Mouse (Mus musculus) heart, embryonic 16.5 days (tissue): ENCODE measurements at regions not wholly inside any gene's neighbourhood (a gene's known extent, or its start where the extent isn't known, plus 50 kb on each side); places are given as distances from the start of the nearest gene placed in this dataset.

Source experiments
- ATAC-seq: fragments of 200-750 bp; cut with Nextera tagmentation; replicated peaks from 2 replicates; pipeline ENCODE4 v1.8.0; 2017; ENCODE audit warnings: moderate number of reproducible peaks; ENCODE audit not compliant: insufficient read depth, low FRiP score; ENCODE audit errors: extremely low read depth
- H3K27ac ChIP-seq: fragments of 300-500 bp; sonication (generic); 2 replicates; pipeline ENCODE4 v1.5.1; 2014; ENCODE audit warnings: mild to moderate bottlenecking, low read length, control low read depth, moderate library complexity
- H3K27me3 ChIP-seq: fragments of 300-500 bp; sonication (generic); 2 replicates; pipeline ENCODE4 v1.6.1; 2014; ENCODE audit warnings: low read length, mixed read lengths; ENCODE audit not compliant: control insufficient read depth, insufficient read depth
- H3K36me3 ChIP-seq: fragments of 300-500 bp; sonication (generic); 2 replicates; pipeline ENCODE4 v1.6.1; 2014; ENCODE audit not compliant: control insufficient read depth, insufficient read depth
- H3K4me1 ChIP-seq: fragments of 300-500 bp; sonication (generic); 2 replicates; pipeline ENCODE4 v1.6.1; 2014; ENCODE audit warnings: low read length, mixed read lengths; ENCODE audit not compliant: control insufficient read depth, insufficient read depth
- H3K4me2 ChIP-seq: fragments of 300-500 bp; sonication (generic); 2 replicates; pipeline ENCODE4 v1.6.1; 2014; ENCODE audit warnings: low read depth, mild to moderate bottlenecking, control low read depth, low read length
- H3K4me3 ChIP-seq: fragments of 300-500 bp; sonication (generic); 2 replicates; pipeline ENCODE4 v1.5.1; 2014; ENCODE audit warnings: mild to moderate bottlenecking, control low read depth, low read length
- H3K9ac ChIP-seq: fragments of 300-500 bp; sonication (generic); 2 replicates; pipeline ENCODE4 v1.6.1; 2014; ENCODE audit warnings: low read length, control low read depth
- H3K9me3 ChIP-seq: fragments of 300-500 bp; sonication (generic); replicated peaks from 2 replicates; pipeline ENCODE4 v1.6.1; 2016; ENCODE audit warnings: low read length; ENCODE audit not compliant: control insufficient read depth
- WGBS: fragments of 180-500 bp; shearing (Covaris S2); extraction: QIAGEN DNeasy Blood & Tissue Kit; methylation state at CpG from one replicate; pipeline ENCODE4 v1.1.7; 2014; 5-methylcytosine and 5-hydroxymethylcytosine counted together

- ATAC-seq, result no peak
- H3K27ac ChIP-seq, result no peak overlapping the region
Measured at GRCm38 (mm10) chr16:90635216-90635615, 92.0 kb downstream of the Mis18a start.

GRCm38 (mm10) chr16:90629976-90630375 lies 97.2 kb downstream of the Mis18a start:
- WGBS, result 28% methylated on average over 6 of the region's 6 CpGs
- Histone ChIP-seq H3K4me1 (peaks cover 20% of the 10 kb centered on the region), H3K27me3 (no peaks in the 10 kb centered on the region), H3K4me3 (no peak overlapping the region), H3K27ac (peak overlapping the region; percentile 95), H3K9ac (no peak overlapping the region), H3K4me2 (no peak overlapping the region), H3K9me3 (no peaks in the 10 kb centered on the region), H3K36me3 (no peaks in the 10 kb centered on the region)
- no peak for ATAC-seq

More at GRCm38 (mm10) chr16:90635216-90635615, 92.0 kb downstream of the Mis18a start:
- H3K4me3 ChIP-seq, result no peak overlapping the region
- H3K9ac ChIP-seq, result no peak overlapping the region
- no peaks in the 10 kb centered on the region for H3K4me1 ChIP-seq
- WGBS, result 46% methylated on average over 12 of the region's 12 CpGs
- no peaks in the 10 kb centered on the region for H3K9me3 ChIP-seq
- H3K36me3 ChIP-seq, result no peaks in the 10 kb centered on the region
- no peaks in the 10 kb centered on the region for H3K27me3 ChIP-seq
- H3K4me2 ChIP-seq, result no peak overlapping the region

GRCm38 (mm10) chr16:90629121-90629930 lies 97.9 kb downstream of the Mis18a start:
- Histone ChIP-seq H3K4me2 (peak overlapping the region; percentile 39), H3K27me3 (no peaks in the 10 kb centered on the region), H3K4me3 (0 out of 2 replicates have a peak overlapping the region, but pooled peaks have one; percentile 14), H3K4me1 (peaks cover 25% of the 10 kb centered on the region), H3K36me3 (no peaks in the 10 kb centered on the region), H3K9me3 (no peaks in the 10 kb centered on the region), H3K9ac (peak overlapping the region; percentile 43), H3K27ac (peak overlapping the region; percentile 95)
- peak; percentile 77 for ATAC-seq
- WGBS, result 15% methylated on average over 19 of the region's 19 CpGs

- no peak for ATAC-seq
- Histone ChIP-seq H3K9ac (peak overlapping the region; percentile 57), H3K4me2 (peak overlapping the region; percentile 39)
Measured at GRCm38 (mm10) chr16:90628605-90629120, 98.5 kb downstream of the Mis18a start.

GRCm38 (mm10) chr16:90626035-90626670 lies 101.1 kb downstream of the Mis18a start:
- Histone ChIP-seq H3K27ac (peak overlapping the region; percentile 77), H3K4me2 (no peak overlapping the region)

More at GRCm38 (mm10) chr16:90628605-90629120, 98.5 kb downstream of the Mis18a start:
- H3K9me3 ChIP-seq, result no peaks in the 10 kb centered on the region
- H3K4me1 ChIP-seq, result peaks cover 32% of the 10 kb centered on the region
- WGBS, result 29% methylated on average over 13 of the region's 13 CpGs
- no peaks in the 10 kb centered on the region for H3K27me3 ChIP-seq
- no peaks in the 10 kb centered on the region for H3K36me3 ChIP-seq
- peak overlapping the region; percentile 95 for H3K27ac ChIP-seq
- H3K4me3 ChIP-seq, result no peak overlapping the region

GRCm38 (mm10) chr16:90625301-90626034 lies 101.7 kb downstream of the Mis18a start:
- ATAC-seq, result no peak; the same call in 1 of the 2 replicates
- H3K9me3 ChIP-seq, result no peaks in the 10 kb centered on the region
- no peaks in the 10 kb centered on the region for H3K27me3 ChIP-seq
- H3K4me2 ChIP-seq, result no peak overlapping the region
- H3K4me3 ChIP-seq, result no peak overlapping the region
- H3K9ac ChIP-seq, result no peak overlapping the region
- H3K4me1 ChIP-seq, result peaks cover 38% of the 10 kb centered on the region
- WGBS, result 55% methylated on average over 16 of the region's 16 CpGs
- H3K27ac ChIP-seq, result peak overlapping the region; percentile 77
- no peaks in the 10 kb centered on the region for H3K36me3 ChIP-seq

More at GRCm38 (mm10) chr16:90626035-90626670, 101.1 kb downstream of the Mis18a start:
- 55% methylated on average over 9 of the region's 9 CpGs for WGBS
- Histone ChIP-seq H3K4me3 (no peak overlapping the region), H3K9ac (no peak overlapping the region), H3K4me1 (peaks cover 38% of the 10 kb centered on the region), H3K9me3 (no peaks in the 10 kb centered on the region), H3K27me3 (no peaks in the 10 kb centered on the region), H3K36me3 (no peaks in the 10 kb centered on the region)
- no peak for ATAC-seq

GRCm38 (mm10) chr16:90624039-90624625 lies 103.1 kb downstream of the Mis18a start:
- H3K4me2 ChIP-seq, result peak overlapping the region; percentile 37
- no peak overlapping the region for H3K4me3 ChIP-seq
- peak; percentile 64 for ATAC-seq
- 39% methylated on average over 17 of the region's 17 CpGs for WGBS
- no peaks in the 10 kb centered on the region for H3K27me3 ChIP-seq
- peak overlapping the region; percentile 83 for H3K27ac ChIP-seq
- peaks cover 29% of the 10 kb centered on the region for H3K4me1 ChIP-seq
- peak overlapping the region; percentile 45 for H3K9ac ChIP-seq
- H3K36me3 ChIP-seq, result no peaks in the 10 kb centered on the region
- no peaks in the 10 kb centered on the region for H3K9me3 ChIP-seq

- Histone ChIP-seq H3K4me3 (no peak overlapping the region), H3K4me2 (no peak overlapping the region), H3K9ac (no peak overlapping the region), H3K9me3 (no peaks in the 10 kb centered on the region), H3K27me3 (no peaks in the 10 kb centered on the region), H3K27ac (peak overlapping the region; percentile 49), H3K36me3 (no peaks in the 10 kb centered on the region), H3K4me1 (peaks cover 17% of the 10 kb centered on the region)
- 80% methylated on average over 8 of the region's 8 CpGs for WGBS
- no peak for ATAC-seq
Measured at GRCm38 (mm10) chr16:90622677-90623225, 104.5 kb downstream of the Mis18a start.
